Mouse (Mus musculus): ENCODE measurements at regions not wholly inside any gene's neighbourhood (a gene's known extent, or its start where the extent isn't known, plus 50 kb on each side); places are given as distances from the start of the nearest gene placed in this dataset.
"Not testable (repeated sequence)": the region's sequence is repeated elsewhere in the genome, so short reads cannot be mapped to it uniquely, and the experiment has no call there.

DNA sequence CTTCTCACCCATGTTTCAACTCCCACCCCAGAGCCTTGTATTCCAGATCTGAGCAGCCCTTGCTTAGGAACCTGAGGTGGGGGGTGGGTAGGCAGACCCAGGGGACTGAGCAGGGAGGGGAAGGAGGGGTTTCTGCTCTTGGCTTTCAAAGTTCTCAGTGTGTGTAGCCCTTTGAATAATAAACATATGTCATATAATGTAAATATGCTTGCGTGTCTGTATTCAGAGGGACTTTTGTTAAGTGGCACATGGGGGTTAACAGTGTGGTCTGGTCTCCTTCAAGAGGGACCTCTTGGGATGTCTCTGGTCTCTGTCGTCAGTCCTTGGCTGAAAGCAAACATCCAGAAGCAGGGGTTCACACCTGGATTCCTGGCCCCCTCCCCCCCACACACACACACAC lies 149.1 kb upstream of the Rtl1 start:
- DNase-seq (ENCODE audit: low read depth, low spot score), result no peak

DNA sequence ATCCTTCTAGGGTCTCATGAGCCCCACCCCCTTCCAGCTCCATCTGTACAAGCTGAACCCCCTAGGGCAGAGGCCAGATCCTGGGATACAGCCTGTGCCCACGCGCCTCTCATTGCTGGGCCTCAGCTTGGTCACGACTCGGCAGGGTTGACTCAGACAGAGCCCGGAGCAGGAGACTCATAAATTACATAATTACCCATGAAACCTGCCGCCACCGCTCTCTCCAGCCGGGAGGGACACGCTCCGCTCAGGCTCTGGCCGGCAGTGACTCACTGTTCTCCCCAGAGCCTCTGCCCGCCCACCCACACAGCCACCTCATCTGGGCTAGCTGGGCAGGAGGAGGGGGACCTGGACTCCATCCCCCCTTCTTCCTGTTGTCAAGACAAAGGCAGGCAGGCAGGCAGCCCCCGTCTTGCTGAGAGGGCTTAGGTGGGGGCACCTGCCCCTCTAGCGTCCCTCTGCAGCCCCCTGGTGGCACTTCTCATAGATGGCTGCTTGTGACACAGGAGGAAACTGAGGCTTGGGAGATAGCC lies 149.6 kb upstream of the Rtl1 start:
- DNase-seq (ENCODE audit: low read depth, low spot score), result no peak

DNA sequence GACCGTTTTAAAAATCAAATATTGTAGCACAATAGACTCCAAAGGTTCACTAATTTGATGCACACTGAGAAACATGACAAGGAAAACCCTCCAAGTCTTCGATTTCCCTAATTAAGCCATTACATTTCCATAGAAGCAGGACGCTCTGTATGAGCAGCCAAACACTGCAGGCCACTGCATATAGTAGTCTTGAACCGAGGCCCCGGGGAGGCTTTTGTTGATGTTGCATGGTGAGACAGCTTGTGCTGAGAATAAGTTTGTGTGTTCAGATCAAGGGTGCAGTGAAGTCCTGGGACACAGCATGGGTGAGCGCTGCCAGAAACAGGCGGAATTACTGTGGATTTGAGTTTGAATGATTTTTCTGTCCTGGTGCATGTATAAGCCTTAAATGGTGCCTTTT lies 154.9 kb upstream of the Rtl1 start:
- no peak for DNase-seq (ENCODE audit: low read depth, low spot score)

DNA sequence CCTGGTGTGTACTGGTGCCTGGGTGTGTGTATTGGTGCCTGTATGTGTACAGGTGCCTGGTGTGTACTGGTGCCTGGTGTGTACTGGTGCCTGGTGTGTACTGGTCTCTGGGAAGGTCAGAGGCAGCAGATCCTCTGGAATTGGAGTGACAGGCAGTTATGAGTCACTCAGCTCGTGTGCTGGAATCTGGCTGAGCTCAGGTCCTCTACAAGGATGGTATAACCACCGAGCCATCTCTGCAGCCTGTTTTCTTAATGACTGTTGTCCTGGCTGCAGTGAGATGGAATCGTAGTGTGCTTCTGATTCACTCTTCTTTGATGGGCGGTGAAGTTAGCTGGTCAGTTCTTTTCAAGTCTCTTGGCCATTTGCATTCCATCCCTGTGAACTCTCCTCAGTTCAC lies 164.2 kb upstream of the Rtl1 start:
- DNase-seq (ENCODE audit: low read depth, low spot score), result no peak

DNA sequence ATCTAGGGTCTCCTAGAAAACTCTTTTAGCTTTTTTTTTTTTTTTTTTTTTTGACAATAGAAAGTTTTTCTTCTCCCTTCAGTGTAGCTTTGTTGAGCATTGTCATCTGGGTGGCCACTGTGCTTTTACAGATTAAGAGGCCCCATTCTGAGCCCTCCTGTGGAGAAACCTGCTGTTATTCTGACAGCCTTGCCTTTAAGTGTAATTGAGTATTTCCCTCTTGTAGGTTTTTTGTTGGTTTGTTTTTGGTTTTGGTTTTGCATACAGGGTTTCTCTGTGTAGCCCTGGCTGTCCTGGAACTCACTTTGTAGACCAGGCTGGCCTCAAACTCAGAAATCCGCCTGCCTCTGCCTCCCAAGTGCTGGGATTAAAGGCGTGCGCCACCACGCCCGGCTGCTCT lies 166.5 kb upstream of the Rtl1 start:
- not testable (repeated sequence) for DNase-seq (ENCODE audit: low read depth, low spot score)

DNA sequence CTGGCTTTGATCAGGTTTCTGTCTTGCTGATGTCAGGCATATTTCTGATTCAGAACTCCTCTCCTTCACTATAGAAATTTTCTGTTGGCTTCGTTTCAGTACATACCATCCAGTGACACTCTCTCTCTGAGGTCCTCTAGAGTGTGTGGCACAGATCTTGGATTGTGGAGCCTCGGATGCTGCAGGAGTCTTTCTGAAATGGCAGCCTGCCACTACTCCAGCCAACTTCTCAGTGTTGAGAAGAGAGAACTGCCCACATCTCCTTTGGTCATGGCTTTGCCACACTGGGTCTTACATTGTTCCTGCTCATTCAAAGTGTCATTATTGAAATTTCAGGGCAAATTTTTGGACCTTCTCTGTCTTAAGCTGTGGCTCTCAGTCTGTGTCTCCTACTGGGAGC lies 172.4 kb upstream of the Rtl1 start:
- no peak for DNase-seq (ENCODE audit: low read depth, low spot score)

DNA sequence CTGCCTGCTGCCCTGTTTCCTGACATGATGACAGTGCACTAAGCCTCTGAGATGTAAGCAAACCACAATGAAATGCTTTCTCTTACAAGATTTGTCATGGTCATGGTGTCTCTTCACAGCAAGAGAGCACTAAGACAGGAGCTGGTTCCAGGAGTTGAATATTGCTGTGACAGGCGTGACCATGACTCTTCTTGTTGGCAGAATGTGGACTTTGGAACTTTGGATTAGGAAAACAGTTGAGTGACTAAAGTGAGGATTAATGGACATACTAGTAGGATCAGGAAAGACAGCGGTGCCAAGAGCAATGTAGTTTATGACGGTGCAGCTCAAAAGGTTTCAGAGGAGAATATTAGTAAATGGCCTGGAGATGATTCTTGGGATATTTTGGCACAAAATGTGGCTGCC lies 173.8 kb upstream of the Rtl1 start:
- DNase-seq (ENCODE audit: low read depth, low spot score), result no peak

DNA sequence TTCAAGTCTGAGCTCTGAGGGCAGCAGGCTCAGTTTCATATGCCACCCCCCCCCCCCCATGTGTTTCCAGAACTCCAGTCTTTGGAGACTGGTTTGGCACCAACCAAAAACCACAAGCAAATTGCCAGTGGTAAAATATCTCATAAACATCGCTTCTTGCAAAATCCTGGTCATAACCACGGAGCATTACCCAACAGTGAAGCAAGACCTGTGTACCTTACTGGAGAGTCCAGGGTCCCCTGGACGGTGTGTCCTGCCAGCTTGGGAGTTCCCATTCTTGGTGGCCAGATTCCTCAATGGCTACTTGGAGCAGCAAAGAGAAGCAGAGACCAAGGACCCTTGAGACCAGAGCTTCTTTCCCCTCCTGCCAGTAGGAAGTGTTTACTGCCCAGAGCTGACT lies 198.7 kb upstream of the Rtl1 start:
- DNase-seq (ENCODE audit: low read depth, low spot score), result no peak

DNA sequence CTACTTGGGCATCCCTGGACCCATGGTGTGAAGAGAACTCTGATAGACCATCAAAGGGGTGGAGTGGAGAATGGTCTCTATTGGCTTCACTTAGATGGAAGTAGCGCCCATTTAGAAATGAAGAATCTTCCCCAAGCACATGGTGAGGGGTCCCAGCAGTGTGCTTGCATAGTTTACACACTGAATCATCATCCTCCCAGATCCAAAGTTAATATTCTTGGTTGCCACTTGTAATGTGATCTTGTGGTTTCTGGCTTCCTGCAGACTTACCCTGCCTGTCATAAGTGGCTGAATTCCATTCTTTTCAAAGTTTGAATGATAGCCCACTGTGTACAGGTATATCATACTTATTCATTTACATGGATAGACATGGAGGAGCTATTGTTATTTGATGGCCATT lies 199.3 kb upstream of the Rtl1 start:
- no peak for DNase-seq (ENCODE audit: low read depth, low spot score)

DNA sequence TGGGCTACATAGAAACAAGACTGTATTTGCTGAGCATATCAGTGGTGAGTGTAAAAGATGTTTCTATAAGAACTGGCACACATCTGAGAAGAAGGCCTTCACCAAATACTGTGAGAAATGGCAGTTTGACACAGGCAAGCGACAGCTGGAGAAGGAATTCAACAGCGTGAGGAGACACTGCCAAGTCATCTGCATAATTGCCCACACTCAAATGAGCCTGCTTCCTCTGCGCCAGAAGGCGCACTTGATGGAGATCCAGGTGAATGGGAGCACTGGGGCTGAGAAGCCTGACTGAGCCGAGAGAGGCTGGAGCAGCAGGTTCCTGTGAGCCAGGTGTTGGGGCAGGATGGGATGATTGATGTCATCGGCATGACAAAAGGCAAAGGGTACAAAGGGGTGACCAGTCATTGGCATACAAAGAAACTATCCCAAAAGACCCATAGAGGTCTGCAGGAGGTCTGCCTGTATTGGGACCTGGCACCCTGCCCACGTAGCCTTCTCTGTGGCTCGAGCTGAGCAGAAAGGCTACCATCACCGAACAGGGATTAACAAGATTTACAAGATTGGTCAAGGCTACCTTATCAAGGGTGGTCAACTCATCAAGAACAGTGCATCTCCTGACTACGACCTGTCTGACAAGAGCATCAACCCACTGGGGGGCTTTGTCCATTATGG lies 227.2 kb upstream of the Rtl1 start:
- DNase-seq (ENCODE audit: low read depth, low spot score), result no peak

DNA sequence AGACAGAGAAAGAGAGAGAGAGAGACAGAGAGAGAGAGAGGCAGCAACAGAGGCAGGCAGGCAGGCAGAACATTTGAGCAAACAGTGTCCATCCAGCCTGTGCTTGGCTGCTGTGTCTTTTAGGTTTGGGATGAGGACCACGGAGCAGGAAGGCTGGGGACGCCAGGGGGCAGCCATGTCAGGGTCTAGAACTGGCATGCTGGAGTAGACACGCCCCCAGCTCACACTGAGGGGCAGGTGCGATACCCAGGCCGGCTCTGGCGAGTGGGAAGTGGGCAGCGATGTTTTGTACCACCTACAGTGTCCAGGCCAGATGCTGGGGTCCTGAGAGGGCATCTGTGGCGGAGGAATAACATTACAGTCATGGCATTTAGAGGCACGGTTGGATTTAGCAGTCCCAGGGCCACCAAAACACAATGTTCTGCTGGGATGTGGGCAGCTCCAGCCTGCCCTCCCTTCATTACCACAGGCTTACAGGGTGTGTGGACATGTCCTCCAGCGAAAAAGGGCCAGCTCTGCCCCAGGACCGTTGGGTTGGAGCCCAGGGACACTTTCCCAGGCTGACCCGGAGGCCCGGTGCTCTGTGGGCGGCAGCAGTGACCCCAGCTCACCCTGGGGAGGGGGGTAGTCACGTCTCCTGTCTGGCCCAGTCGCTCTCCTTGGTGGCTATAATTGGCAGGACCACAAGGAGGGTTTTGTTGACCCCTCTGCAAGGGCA lies 230.3 kb upstream of the Rtl1 start:
- peak; percentile 4 for DNase-seq (ENCODE audit: low read depth, low spot score)

DNA sequence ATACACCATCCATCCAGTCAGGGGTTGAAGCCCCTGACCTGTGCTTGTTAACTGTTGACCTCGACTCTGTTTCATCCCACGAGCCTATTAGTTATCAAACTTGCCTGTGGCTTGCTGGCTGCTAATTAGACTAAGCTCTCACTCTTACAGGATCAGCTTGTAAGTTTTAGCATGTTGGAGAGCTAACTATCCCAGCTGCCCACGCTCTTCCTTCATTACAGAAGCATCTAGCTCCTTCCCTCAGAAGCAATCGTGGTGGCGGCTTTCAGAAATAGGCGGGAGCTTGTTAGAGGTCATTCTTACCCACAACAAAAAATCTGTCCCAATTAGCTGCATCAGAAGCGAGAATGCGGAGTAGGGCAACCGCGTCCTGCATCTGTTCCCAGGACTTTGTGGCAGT lies 232.8 kb upstream of the Rtl1 start:
- no peak for DNase-seq (ENCODE audit: low read depth, low spot score)

DNA sequence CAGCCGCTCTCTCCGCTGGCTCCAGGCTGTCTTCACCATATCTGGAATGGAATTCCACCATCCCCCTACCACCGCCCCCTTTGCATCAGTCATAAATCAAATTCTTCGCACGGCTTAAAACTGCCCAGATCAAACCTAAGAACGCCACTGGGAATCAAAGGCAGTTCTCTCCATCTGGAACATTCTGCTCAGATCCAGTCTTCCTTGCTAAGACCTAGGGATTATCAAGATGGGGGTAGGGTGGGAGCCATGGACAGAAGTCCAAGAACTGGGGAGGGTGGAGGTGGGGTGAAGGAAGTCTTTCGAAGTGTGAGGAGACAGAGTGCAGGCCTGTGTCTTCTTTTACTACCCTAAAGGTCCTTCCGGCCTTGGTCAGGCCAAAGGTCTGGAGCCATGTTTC lies 236.4 kb upstream of the Rtl1 start:
- DNase-seq (ENCODE audit: low read depth, low spot score), result no peak

DNA sequence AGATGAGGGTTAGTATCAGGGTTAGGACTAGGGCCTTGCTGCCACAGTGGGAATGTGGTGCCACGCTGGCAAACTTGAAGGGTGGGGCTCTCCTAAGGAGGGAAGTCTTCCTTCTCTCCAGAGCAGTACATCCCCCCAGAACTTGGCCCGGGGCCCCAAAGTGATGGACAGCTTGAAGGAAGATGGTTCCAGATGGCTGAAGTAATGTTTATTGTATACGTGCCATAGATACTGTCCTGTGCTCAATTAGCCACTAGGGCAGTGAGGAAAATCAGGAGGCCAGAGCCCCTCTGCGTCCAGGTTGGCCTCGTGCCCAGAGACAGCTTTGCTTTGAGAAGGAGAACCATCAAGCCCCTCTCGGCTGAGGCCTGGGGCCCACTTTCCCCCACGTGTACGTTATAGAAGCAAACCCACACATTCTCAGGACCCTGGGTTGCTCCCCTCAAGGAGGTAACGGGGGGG lies 239.0 kb upstream of the Rtl1 start:
- no peak for DNase-seq (ENCODE audit: low read depth, low spot score)

DNA sequence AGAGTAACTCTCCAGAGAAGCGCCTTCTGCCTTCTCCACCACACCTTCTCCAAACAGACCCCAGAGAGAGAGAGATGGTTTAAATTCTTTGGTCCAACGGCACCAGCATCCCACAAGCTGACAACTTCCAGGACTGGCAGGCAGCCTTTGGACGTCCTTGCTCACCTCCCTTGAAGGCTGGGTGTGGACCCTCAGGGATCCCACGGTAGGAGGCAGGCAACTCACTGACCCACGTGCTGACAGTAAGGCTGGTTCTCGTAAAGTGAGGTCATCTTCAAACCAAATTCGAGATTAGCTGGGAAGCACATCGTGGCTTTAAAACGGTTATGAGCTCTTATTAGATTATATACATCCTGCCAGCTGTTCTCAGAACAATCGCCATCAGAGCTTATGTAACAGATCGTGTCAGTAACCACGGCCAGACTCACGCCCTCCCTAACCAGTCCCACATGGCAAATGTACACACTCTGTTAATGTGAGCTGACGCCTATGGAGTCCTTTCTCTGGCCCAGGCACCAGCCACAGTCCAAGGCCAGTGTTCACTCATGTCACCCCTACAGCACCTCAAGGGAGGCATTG lies 239.9 kb upstream of the Rtl1 start:
- DNase-seq (ENCODE audit: low read depth, low spot score), result no peak

DNA sequence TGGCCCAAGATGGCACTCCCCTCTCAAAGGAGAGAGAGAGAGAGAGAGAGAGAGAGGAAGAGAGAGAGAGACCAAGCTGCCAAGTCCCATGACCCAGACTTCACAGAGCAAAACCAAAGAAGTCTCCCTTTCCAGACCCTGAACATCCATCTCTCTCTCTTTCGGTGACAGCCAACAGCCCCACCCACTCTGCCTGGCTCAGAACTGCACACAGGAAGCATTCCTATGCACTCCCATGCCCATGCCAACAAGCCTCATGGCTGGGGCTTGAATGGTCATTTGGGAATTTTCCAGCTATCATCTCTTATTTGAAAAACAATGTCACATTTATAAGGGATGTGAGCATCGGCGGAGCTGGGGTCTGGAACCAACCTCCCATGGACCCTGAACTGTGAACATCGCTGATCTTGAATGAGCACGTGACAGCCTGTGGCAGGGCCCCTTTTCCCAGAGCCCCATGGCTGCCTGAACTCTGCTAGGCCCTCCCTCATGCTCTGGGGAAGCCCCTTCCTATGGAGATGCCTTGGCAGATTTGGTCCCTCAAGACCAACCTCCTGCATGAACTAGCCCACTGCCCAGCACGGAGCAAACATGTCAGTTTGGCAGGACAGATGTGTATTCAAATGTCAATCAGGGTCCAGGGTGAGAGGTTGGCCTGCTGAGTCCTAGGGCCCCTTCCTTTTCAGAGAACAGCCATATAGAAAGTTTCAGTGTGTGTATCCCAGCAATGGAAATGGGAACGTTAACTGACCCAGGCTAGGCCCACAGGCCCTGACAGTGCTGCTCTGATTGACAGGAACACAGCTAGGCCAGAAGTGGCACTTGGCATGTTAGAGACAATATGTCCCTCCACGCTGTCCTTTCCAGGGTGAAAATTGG lies 244.8 kb upstream of the Rtl1 start:
- no peak for DNase-seq (ENCODE audit: low read depth, low spot score)

DNA sequence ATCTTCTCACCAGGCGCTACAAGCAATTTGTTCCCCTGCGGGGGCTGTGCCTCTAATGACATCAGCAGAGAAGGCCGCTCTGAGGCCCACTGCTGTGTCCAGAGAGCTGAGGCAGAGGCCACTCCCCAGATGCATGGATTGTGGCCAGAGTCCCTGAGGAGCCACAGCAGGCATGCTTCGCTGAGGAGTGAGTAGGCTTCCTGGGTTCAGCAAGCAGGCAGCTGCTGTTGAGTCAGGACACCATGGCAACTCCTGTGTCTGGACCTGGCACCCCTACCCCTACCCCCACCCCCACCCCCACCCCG lies 245.4 kb upstream of the Rtl1 start:
- no peak for DNase-seq (ENCODE audit: low read depth, low spot score)

DNA sequence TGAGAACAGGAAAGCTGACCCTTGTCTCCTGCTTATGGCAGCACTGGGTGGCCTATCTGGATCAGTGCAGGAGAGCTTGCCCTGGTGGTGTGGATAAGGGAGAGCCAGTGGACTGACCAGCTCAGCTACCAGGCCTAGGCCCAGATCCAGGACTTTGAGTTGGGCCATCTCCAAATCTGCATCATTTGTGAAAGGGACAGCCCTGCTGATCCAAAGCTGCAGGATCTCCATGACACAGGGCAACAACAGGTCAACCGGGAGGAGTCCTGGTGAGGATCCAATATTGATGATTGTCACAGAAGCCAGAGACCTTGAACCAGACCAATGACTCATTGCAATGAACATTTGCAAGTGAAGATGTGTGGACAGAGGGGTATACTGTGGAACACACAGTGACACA lies 256.2 kb upstream of the Rtl1 start:
- DNase-seq (ENCODE audit: low read depth, low spot score), result no peak

DNA sequence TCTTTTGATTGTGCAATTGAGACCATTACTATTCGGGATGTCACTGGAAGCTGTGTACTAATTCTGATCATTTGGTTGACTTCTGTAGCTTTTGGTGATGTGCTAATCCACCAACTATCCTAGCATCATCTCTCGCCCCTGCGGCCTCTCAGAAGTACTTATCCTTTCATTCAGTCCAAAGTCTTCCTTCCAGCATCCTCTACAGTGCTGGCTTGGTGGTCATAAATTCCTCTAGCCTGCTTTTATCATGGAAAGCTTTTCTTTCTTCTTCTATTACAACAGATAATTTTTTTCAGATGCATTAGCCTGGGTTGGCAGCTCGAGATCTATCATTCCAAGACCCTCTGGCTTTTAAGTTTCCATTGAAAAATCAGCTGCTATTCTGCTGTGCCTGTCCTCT lies 257.6 kb upstream of the Rtl1 start:
- DNase-seq (ENCODE audit: low read depth, low spot score), result no peak

DNA sequence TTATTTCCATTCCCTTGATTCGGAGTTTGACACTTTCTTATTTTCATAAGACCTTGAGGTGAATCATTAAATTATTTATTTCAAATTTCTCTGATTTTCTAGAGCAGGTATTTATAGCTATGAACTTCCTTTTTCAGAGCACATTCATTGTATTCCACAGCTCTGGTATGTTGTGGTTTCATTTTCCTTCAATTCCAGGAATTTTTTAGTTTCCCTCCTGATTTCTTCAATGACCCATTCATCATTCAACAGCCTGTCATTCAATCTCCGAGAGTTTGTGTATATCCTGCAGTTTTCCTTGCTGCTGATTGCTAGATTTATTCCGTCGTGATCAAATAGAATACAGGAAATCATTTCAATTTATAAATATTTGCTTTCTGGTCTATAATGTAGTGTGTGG lies 264.7 kb upstream of the Rtl1 start:
- no peak for DNase-seq (ENCODE audit: low read depth, low spot score)

DNA sequence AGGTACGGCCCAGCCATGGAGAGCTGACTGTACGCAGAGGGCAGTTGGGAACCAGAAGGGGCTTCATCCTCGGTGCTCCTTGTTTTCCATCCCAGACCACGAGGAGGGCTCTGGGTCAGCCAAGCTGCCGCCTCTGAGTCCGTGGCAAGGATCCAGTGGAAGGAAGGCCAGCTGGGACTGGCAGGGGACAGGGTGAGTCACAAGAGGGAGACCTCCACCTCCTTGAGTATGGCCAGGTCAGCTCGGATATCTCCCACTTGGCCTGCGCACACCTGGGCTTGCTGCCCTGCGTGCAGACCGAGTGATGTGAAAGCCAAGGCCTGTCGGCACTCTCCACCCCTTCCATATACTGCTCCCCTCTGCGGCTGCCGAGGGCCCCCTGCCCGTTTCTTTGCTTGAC lies 270.9 kb upstream of the Rtl1 start:
- no peak for DNase-seq (ENCODE audit: low read depth, low spot score)

DNA sequence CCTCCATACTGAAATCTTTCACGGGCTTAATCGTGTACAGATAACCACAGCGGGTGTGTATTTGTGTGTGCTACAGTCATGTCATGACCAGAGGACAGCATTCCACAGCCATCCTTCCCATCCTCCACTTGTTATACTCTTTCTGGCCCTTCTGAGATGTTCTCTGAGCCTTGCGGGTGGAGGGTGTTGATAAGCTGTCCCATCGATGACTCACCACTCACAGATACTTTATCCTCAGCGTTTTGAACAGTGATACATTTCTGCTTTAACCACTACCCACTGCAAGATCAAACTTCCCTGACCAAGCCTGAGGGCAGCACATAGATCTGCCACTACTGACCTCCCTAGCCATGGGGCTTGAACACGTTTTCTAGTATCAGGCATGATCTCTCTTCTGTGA lies 274.3 kb upstream of the Rtl1 start:
- DNase-seq (ENCODE audit: low read depth, low spot score), result no peak
